Mouse (Mus musculus) kidney, adult 2 months (tissue): Measurements from ENCODE around the gene Rbpjl.

Source experiments
- CTCF ChIP-seq: fragments of 200-500 bp; conservative IDR thresholded peaks from 2 replicates; pipeline ENCODE4 v1.5.1; 2011; ENCODE audit warnings: low read depth, mild to moderate bottlenecking, control low read depth, low read length, moderate library complexity, mixed read lengths; ENCODE audit not compliant: insufficient read depth, insufficient read length
- POLR2A ChIP-seq: fragments of 200-500 bp; IDR thresholded peaks from one replicate; pipeline ENCODE4 v1.6.1; 2011; ENCODE audit warnings: low read depth, low read length, control low read depth

GRCm38 (mm10) chr2:164359668-164360067 is 43.3 kb upstream of the Rbpjl start:
- no peak for TF ChIP-seq POLR2A
- TF ChIP-seq CTCF = no peak
